12 mouse cellular contexts compared by ENCODE assay signal in the genomic region with DNA sequence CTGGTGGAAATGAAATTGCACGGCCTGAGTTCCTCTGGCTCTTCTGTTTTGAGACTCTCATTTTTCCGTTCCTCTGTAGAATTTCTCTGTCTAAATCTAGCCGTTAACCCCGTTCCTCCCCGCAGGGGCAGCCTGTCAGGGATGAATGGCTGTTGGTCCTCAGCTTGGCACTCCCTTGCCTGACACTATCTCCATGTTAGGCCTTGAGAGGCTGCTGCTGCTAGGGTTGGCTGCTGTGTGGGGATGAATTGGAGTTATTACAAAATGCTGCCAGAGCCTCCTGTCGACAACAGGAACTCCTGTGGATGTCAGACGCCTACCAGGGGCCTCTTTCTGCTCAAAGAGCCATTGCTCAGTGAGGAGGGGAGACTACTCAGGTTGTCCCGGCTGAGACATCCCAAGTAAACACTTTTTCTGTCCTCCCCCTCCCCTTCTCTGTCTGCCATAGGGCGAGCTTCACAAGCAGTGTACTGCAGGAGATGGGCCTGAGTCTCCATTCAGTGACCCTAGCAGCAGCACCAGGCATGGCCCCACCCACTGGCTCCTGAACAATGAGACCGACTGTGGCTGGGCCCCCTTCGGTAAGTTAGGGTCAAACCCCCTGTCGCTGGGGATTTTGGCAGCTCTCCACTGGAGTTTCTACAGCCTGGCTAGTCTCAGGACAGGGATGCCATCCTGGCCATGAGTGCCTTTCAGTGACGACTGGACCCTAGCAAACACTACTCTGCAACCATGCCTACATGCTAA. TPM values are rescaled to one million over a fixed set of nuclear protein-coding genes. Genes with fewer than 3 reads are reported as not detected.
A peak's percentile ranks its signal among the peaks of the same experiment; 100 is the strongest.
DNase-seq lines count a peak whose midpoint lies in the region; ATAC-seq lines count a peak whose summit lies in the region.
"Had no signal": no experiment of that assay in that cellular context is flagged by ENCODE, and none has a peak within 500 bp of the region (broad histone marks: within the 10 kb centered on the region; RNA-seq: fewer than 3 reads in every experiment).

No protein-coding gene starts in this region.

- no peaks in the 10 kb centered on the region for H3K27me3 ChIP-seq in lung, embryonic 16.5 days (ENCODE audit: control insufficient read depth, insufficient read depth, low read depth, low read length)
- no peaks in the 10 kb centered on the region for H3K27me3 ChIP-seq in heart, embryonic 15.5 days
- H3K27me3 ChIP-seq in hindbrain, embryonic 16.5 days (replicated peaks; ENCODE audit: control insufficient read depth, insufficient read depth, low read length) = no peaks in the 10 kb centered on the region
- no peaks in the 10 kb centered on the region for H3K27me3 ChIP-seq in stomach, embryonic 14.5 days (ENCODE audit: control insufficient read depth, insufficient read depth, low read length)

- no peak overlapping the region for H3K4me2 ChIP-seq in lung, embryonic 16.5 days (ENCODE audit: low read depth, low read length)
- no peak overlapping the region for H3K4me2 ChIP-seq in heart, embryonic 15.5 days
- no peak overlapping the region for H3K4me2 ChIP-seq in hindbrain, embryonic 16.5 days (ENCODE audit: low read length)
- no peak overlapping the region for H3K4me2 ChIP-seq in stomach, embryonic 14.5 days (replicated peaks; ENCODE audit: low read depth, low read length)

- no peak overlapping the region for H3K9ac ChIP-seq in lung, embryonic 16.5 days (ENCODE audit: low read length)
- no peak overlapping the region for H3K9ac ChIP-seq in heart, embryonic 15.5 days
- no peak overlapping the region for H3K9ac ChIP-seq in hindbrain, embryonic 16.5 days (ENCODE audit: low read depth, low read length)
- no peak overlapping the region for H3K9ac ChIP-seq in stomach, embryonic 14.5 days (replicated peaks; ENCODE audit: low read depth, low read length)
- H3K9ac ChIP-seq: liver, postnatal 0 days had no signal

- no peak for ATAC-seq in lung, embryonic 16.5 days (ENCODE audit: low read depth)
- 0 out of 2 replicates have a peak, but pooled peaks have one; percentile 20 for ATAC-seq in heart, embryonic 15.5 days (replicated peaks; ENCODE audit: insufficient number of reproducible peaks, insufficient read depth, low FRiP score, low read depth)
- peak; percentile 80 for ATAC-seq in hindbrain, embryonic 16.5 days
- ATAC-seq in stomach, embryonic 14.5 days (ENCODE audit: insufficient number of reproducible peaks, insufficient read depth, low FRiP score, low read depth) = 0 out of 2 replicates have a peak, but pooled peaks have one; percentile 34
- ATAC-seq: liver, postnatal 0 days had no signal

- H3K4me3 ChIP-seq in lung, embryonic 16.5 days (ENCODE audit: low read length) = no peak overlapping the region
- no peak overlapping the region for H3K4me3 ChIP-seq in heart, embryonic 15.5 days
- H3K4me3 ChIP-seq in hindbrain, embryonic 16.5 days (ENCODE audit: low read length) = no peak overlapping the region
- H3K4me3 ChIP-seq in stomach, embryonic 14.5 days (ENCODE audit: low read depth, low read length) = no peak overlapping the region

- peak overlapping the region; percentile 70 for H3K27ac ChIP-seq in lung, embryonic 16.5 days (ENCODE audit: low read length)
- H3K27ac ChIP-seq in heart, embryonic 15.5 days = peak overlapping the region; percentile 66
- 0 out of 2 replicates have a peak overlapping the region, but pooled peaks have one; percentile 44 for H3K27ac ChIP-seq in hindbrain, embryonic 16.5 days (ENCODE audit: low read depth, low read length)
- no peak overlapping the region for H3K27ac ChIP-seq in stomach, embryonic 14.5 days (ENCODE audit: low read length)

- peaks cover 14% of the 10 kb centered on the region for H3K4me1 ChIP-seq in lung, embryonic 16.5 days (replicated peaks; ENCODE audit: control insufficient read depth, insufficient read depth, low read length)
- H3K4me1 ChIP-seq in heart, embryonic 15.5 days (replicated peaks) = peaks cover 12% of the 10 kb centered on the region
- H3K4me1 ChIP-seq in hindbrain, embryonic 16.5 days (ENCODE audit: control insufficient read depth, insufficient read depth, low read depth, low read length) = peaks cover 6% of the 10 kb centered on the region; the same call in 1 of the 2 replicates
- peaks cover 9% of the 10 kb centered on the region; the same call in 1 of the 2 replicates for H3K4me1 ChIP-seq in stomach, embryonic 14.5 days (ENCODE audit: control insufficient read depth, insufficient read depth, low read length)

- no peak for DNase-seq in lung, postnatal 36 days
- no peak for DNase-seq in kidney, adult 9 months
- DNase-seq in cerebellum, adult 8-10 months = no peak
- DNase-seq: cerebellum, postnatal 14 days; kidney, adult 2 months; liver, postnatal 0 days; thymus, postnatal 36 days had no signal

- 26% methylated on average over 13 of the region's 13 CpGs for WGBS in lung, embryonic 16.5 days
- WGBS in heart, embryonic 15.5 days = 25% methylated on average over 13 of the region's 13 CpGs
- 16% methylated on average over 13 of the region's 13 CpGs for WGBS in hindbrain, embryonic 16.5 days
- WGBS in stomach, embryonic 14.5 days = 29% methylated on average over 13 of the region's 13 CpGs

- H3K9me3 ChIP-seq in lung, embryonic 16.5 days (ENCODE audit: control insufficient read depth, low read length) = no peaks in the 10 kb centered on the region
- no peaks in the 10 kb centered on the region for H3K9me3 ChIP-seq in heart, embryonic 15.5 days (replicated peaks)
- H3K9me3 ChIP-seq in hindbrain, embryonic 16.5 days (ENCODE audit: control insufficient read depth, low read length) = no peaks in the 10 kb centered on the region
- H3K9me3 ChIP-seq in stomach, embryonic 14.5 days (ENCODE audit: control insufficient read depth, low read depth, low read length) = no peaks in the 10 kb centered on the region

- H3K36me3 ChIP-seq in lung, embryonic 16.5 days (ENCODE audit: control insufficient read depth, insufficient read depth, low read length) = no peaks in the 10 kb centered on the region
- H3K36me3 ChIP-seq in heart, embryonic 15.5 days = no peaks in the 10 kb centered on the region
- H3K36me3 ChIP-seq in hindbrain, embryonic 16.5 days (ENCODE audit: control insufficient read depth, insufficient read depth, low read length) = peaks cover 3% of the 10 kb centered on the region; the same call in 1 of the 2 replicates
- no peaks in the 10 kb centered on the region for H3K36me3 ChIP-seq in stomach, embryonic 14.5 days (ENCODE audit: control insufficient read depth, insufficient read depth, low read length)
- H3K36me3 ChIP-seq: G1E had no signal

RNA-seq across cellular contexts. Expression of a gene that starts 28.6 kb away (rescaled TPM):
- 13.4 and 13.5 TPM in 2 replicates for polyA plus RNA-seq in lung, embryonic 16.5 days (2015; fragmentation: Nextera tagmentation; extraction: Ambion mirVana)
- polyA plus RNA-seq in heart, embryonic 15.5 days (2015; fragmentation: Nextera tagmentation; extraction: Ambion mirVana) = 8.7 and 9.1 TPM in 2 replicates
- 8.6 and 10.9 TPM in 2 replicates for polyA plus RNA-seq in hindbrain, embryonic 16.5 days (2015; fragmentation: Nextera tagmentation; extraction: Ambion mirVana)
- polyA plus RNA-seq in stomach, embryonic 14.5 days (2014; fragmentation: Nextera tagmentation; extraction: Ambion mirVana) = 7.9 and 10.1 TPM in 2 replicates
- polyA plus RNA-seq: G1E had no signal

RNA-seq across cellular contexts. Expression of a gene that starts 38.0 kb away (rescaled TPM):
- polyA plus RNA-seq in lung, embryonic 16.5 days (2015; fragmentation: Nextera tagmentation; extraction: Ambion mirVana) = 20.1 and 24.0 TPM in 2 replicates
- 2.2 and 2.3 TPM in 2 replicates for polyA plus RNA-seq in heart, embryonic 15.5 days (2015; fragmentation: Nextera tagmentation; extraction: Ambion mirVana)
- polyA plus RNA-seq in hindbrain, embryonic 16.5 days (2015; fragmentation: Nextera tagmentation; extraction: Ambion mirVana) = 6.4 and 8.8 TPM in 2 replicates
- 0.50 and 0.62 TPM in 2 replicates for polyA plus RNA-seq in stomach, embryonic 14.5 days (2014; fragmentation: Nextera tagmentation; extraction: Ambion mirVana)
- polyA plus RNA-seq: G1E had no signal
